Mouse (Mus musculus) myocyte (in vitro differentiated cells): ENCODE results near the gene H2-Q7.
"Not testable (repeated sequence)": the region's sequence is repeated elsewhere in the genome, so short reads cannot be mapped to it uniquely, and the experiment has no call there.

Experiments
- CEBPB ChIP-seq: IDR thresholded peaks from 2 replicates; pipeline ENCODE4 v1.6.1; 2011; ENCODE audit warnings: mild to moderate bottlenecking, moderate library complexity; ENCODE audit not compliant: poor library complexity, insufficient read depth, severe bottlenecking
- E2F4 ChIP-seq: IDR thresholded peaks from one replicate; pipeline ENCODE4 v1.6.1; 2011; ENCODE audit warnings: mild to moderate bottlenecking, control low read depth, moderate library complexity; ENCODE audit not compliant: insufficient read depth
- POLR2A ChIP-seq: IDR thresholded peaks from one replicate; pipeline ENCODE4 v1.6.1; 2011; ENCODE audit warnings: low read depth, mild to moderate bottlenecking, control low read depth, moderate library complexity; ENCODE audit not compliant: insufficient read length

DNA sequence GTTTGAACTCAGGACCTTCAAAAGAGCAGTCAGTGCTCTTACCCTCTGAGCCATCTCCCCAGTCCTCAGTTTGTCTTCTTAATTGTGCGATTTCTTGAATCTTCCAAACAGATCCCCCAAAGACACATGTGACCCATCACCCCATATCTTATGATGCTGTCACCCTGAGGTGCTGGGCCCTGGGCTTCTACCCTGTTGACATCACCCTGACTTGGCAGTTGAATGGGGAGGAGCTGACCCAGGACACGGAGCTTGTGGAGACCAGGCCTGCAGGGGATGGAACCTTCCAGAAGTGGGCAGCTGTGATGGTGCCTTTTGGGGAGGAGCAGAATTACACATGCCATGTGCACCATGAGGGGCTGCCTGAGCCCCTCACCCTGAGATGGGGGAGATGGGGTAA, 42.0 kb upstream of the H2-Q7 start:
- TF ChIP-seq CEBPB, POLR2A, E2F4: not testable (repeated sequence)
